Mouse (Mus musculus): ENCODE data around the gene Pawr.
A peak's percentile ranks its signal among the peaks of the same experiment; 100 is the strongest.

Pawr gene

GRCm38 (mm10) chr10:108331784-108332561 is at the start of gene Pawr:
Gene Pawr (plus strand): TSS chr10:108332121.
- DNase-seq (ENCODE audit: extremely low spot score, low read depth, low spot score), result no peak

GRCm38 (mm10) chr10:108282351-108282750 is 49.6 kb upstream of the Pawr start:
- no peak for DNase-seq (ENCODE audit: extremely low spot score, low read depth, low spot score)

- no peak for DNase-seq (ENCODE audit: extremely low spot score, low read depth, low spot score)
Measured at GRCm38 (mm10) chr10:108283418-108283817, 48.5 kb upstream of the Pawr start.

GRCm38 (mm10) chr10:108283837-108284236 is 48.1 kb upstream of the Pawr start:
- DNase-seq (ENCODE audit: extremely low spot score, low read depth, low spot score), result no peak

GRCm38 (mm10) chr10:108284445-108284844 is 47.5 kb upstream of the Pawr start:
- no peak for DNase-seq (ENCODE audit: extremely low spot score, low read depth, low spot score)

GRCm38 (mm10) chr10:108284977-108285376 is 46.9 kb upstream of the Pawr start:
- no peak for DNase-seq (ENCODE audit: extremely low spot score, low read depth, low spot score)

GRCm38 (mm10) chr10:108286658-108287437 is 45.1 kb upstream of the Pawr start:
- no peak for DNase-seq (ENCODE audit: extremely low spot score, low read depth, low spot score)

- DNase-seq (ENCODE audit: extremely low spot score, low read depth, low spot score), result no peak
Measured at GRCm38 (mm10) chr10:108287438-108287801, 44.5 kb upstream of the Pawr start.

GRCm38 (mm10) chr10:108290046-108290445 is 41.9 kb upstream of the Pawr start:
- DNase-seq (ENCODE audit: extremely low spot score, low read depth, low spot score), result no peak

- DNase-seq (ENCODE audit: extremely low spot score, low read depth, low spot score), result no peak
Measured at GRCm38 (mm10) chr10:108291688-108292471, 40.0 kb upstream of the Pawr start.

- no peak for DNase-seq (ENCODE audit: extremely low spot score, low read depth, low spot score)
Measured at GRCm38 (mm10) chr10:108292651-108293050, 39.3 kb upstream of the Pawr start.

- DNase-seq (ENCODE audit: extremely low spot score, low read depth, low spot score), result no peak
Measured at GRCm38 (mm10) chr10:108293620-108294195, 38.2 kb upstream of the Pawr start.

GRCm38 (mm10) chr10:108294766-108295165 is 37.2 kb upstream of the Pawr start:
- DNase-seq (ENCODE audit: extremely low spot score, low read depth, low spot score), result no peak

- no peak for DNase-seq (ENCODE audit: extremely low spot score, low read depth, low spot score)
Measured at GRCm38 (mm10) chr10:108296446-108296845, 35.5 kb upstream of the Pawr start.

GRCm38 (mm10) chr10:108298261-108298660 is 33.7 kb upstream of the Pawr start:
- DNase-seq (ENCODE audit: extremely low spot score, low read depth, low spot score), result no peak

GRCm38 (mm10) chr10:108298841-108299545 is 32.9 kb upstream of the Pawr start:
- DNase-seq (ENCODE audit: extremely low spot score, low read depth, low spot score), result no peak

GRCm38 (mm10) chr10:108299828-108300227 is 32.1 kb upstream of the Pawr start:
- no peak for DNase-seq (ENCODE audit: extremely low spot score, low read depth, low spot score)

GRCm38 (mm10) chr10:108300843-108301242 is 31.1 kb upstream of the Pawr start:
- DNase-seq (ENCODE audit: extremely low spot score, low read depth, low spot score), result peak; percentile 46

GRCm38 (mm10) chr10:108307772-108308171 is 24.1 kb upstream of the Pawr start:
- DNase-seq (ENCODE audit: extremely low spot score, low read depth, low spot score), result no peak

GRCm38 (mm10) chr10:108310195-108310594 is 21.7 kb upstream of the Pawr start:
- no peak for DNase-seq (ENCODE audit: extremely low spot score, low read depth, low spot score)

Data from hindlimb bud, embryonic 11.5 days (tissue).